Mouse (Mus musculus) neural tube, embryonic 11.5 days (tissue): Measurements from ENCODE around the gene Folr2. TPM values are rescaled to one million over a fixed set of nuclear protein-coding genes. Genes with fewer than 3 reads are reported as not detected.

Experiments used
- ATAC-seq: fragments of 200-750 bp; cut with Nextera tagmentation; 2 replicates; pipeline ENCODE4 v1.8.0; 2017; ENCODE audit warnings: moderate number of reproducible peaks, mild to moderate bottlenecking, moderate TSS enrichment, moderate library complexity; ENCODE audit not compliant: insufficient read depth, low FRiP score, low TSS enrichment
- DNase-seq: peaks from one replicate; pipeline ENCODE4 v3.0.0-alpha.2; 2015; ENCODE audit warnings: low spot score
- H3K27ac ChIP-seq: fragments of 300-500 bp; sonication (generic); 2 replicates; pipeline ENCODE4 v1.5.1; 2014; ENCODE audit warnings: low read depth, mild to moderate bottlenecking, low read length
- H3K27me3 ChIP-seq: fragments of 300-500 bp; sonication (generic); 2 replicates; pipeline ENCODE4 v1.6.1; 2014; ENCODE audit warnings: mild to moderate bottlenecking, low read length, mixed read lengths; ENCODE audit not compliant: control insufficient read depth, insufficient read depth
- H3K36me3 ChIP-seq: fragments of 300-500 bp; sonication (generic); 2 replicates; pipeline ENCODE4 v1.6.1; 2014; ENCODE audit warnings: mild to moderate bottlenecking, low read length, moderate library complexity, mixed read lengths; ENCODE audit not compliant: control insufficient read depth, insufficient read depth
- H3K4me1 ChIP-seq: fragments of 300-500 bp; sonication (generic); 2 replicates; pipeline ENCODE4 v1.6.1; 2014; ENCODE audit warnings: low read length, mixed read lengths; ENCODE audit not compliant: control insufficient read depth, insufficient read depth
- H3K4me2 ChIP-seq: fragments of 300-500 bp; sonication (generic); 2 replicates; pipeline ENCODE4 v1.6.1; 2014; ENCODE audit warnings: low read depth, mild to moderate bottlenecking, moderate library complexity
- H3K4me3 ChIP-seq: fragments of 300-500 bp; sonication (generic); 2 replicates; pipeline ENCODE4 v1.5.1; 2014; ENCODE audit warnings: low read depth, low read length
- H3K9ac ChIP-seq: fragments of 300-500 bp; sonication (generic); 2 replicates; pipeline ENCODE4 v1.6.1; 2014; ENCODE audit warnings: mild to moderate bottlenecking, low read length
- H3K9me3 ChIP-seq: fragments of 300-500 bp; sonication (generic); 2 replicates; pipeline ENCODE4 v1.6.1; 2016; ENCODE audit warnings: low read length; ENCODE audit not compliant: control insufficient read depth
- WGBS: fragments of 180-500 bp; shearing (Covaris S2); extraction: QIAGEN DNeasy Blood & Tissue Kit; methylation state at CpG from one replicate; pipeline ENCODE4 v1.1.7; 2014; 5-methylcytosine and 5-hydroxymethylcytosine counted together
- polyA plus RNA-seq: library from polyadenylated mRNA; unstranded; fragments of >200 nt; fragmentation: Nextera tagmentation; extraction: Ambion mirVana; gene quantifications from 2 replicates; pipeline ENCODE4 v1.2.1, GENCODE M21; 2014

Gene Folr2
- polyA plus RNA-seq, 1 experiment from 2014 or later = 0.25 TPM

DNA sequence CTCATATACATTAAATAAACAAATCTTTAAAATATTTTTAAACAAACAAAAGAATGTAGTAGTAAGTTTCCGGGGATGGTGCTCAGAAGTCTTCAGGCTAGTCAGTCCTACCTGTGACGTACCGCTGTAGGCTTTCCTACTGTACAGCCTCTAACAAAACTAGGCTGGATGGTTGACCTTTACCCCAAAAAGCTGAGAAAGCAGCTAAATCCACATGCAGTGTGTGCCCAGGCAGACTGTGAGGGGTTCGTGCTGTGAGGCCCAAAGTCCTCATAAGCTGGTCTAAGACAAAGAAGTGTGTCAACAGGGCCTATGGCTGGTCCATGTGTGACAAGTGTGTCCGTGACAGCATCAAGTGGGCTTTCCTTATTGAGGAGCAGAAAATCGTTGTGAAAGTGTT lies 4.1 kb downstream of the Folr2 start:
- Histone ChIP-seq H3K27ac (no peak overlapping the region), H3K9ac (no peak overlapping the region), H3K9me3 (no peaks in the 10 kb centered on the region), H3K4me2 (no peak overlapping the region), H3K36me3 (no peaks in the 10 kb centered on the region), H3K4me1 (no peaks in the 10 kb centered on the region), H3K4me3 (no peak overlapping the region), H3K27me3 (no peaks in the 10 kb centered on the region)
- ATAC-seq = no peak
- DNase-seq = no peak
- WGBS = 83% methylated on average over 6 of the region's 6 CpGs

DNA sequence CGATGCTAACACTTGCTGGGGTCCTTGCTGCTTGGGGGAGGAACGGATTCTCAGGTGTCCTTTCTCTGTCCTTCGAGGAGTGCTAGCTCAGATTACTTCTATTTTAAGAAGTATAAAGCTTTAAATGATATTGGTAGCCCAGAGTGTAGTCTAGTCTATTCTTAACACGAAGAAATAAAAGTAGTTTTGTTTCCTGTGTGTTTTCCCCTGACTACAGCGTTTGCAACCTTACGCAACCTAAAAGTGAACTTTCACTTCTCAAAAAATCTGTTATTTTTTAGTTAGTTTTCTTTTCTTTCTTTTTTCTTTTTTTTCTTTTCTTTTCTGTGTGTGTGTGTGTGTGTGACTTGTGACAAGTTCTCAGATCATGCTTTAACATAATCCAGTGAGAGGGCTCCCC lies 5.3 kb downstream of the Folr2 start:
- no peaks in the 10 kb centered on the region for H3K36me3 ChIP-seq
- no peak overlapping the region for H3K4me2 ChIP-seq
- H3K9me3 ChIP-seq = no peaks in the 10 kb centered on the region
- no peak overlapping the region for H3K9ac ChIP-seq
- DNase-seq (no peak), ATAC-seq (no peak)
- WGBS = 85% methylated on average over 6 of the region's 6 CpGs
- H3K27ac ChIP-seq = no peak overlapping the region
- no peaks in the 10 kb centered on the region for H3K27me3 ChIP-seq
- H3K4me1 ChIP-seq = no peaks in the 10 kb centered on the region
- H3K4me3 ChIP-seq = no peak overlapping the region

DNA sequence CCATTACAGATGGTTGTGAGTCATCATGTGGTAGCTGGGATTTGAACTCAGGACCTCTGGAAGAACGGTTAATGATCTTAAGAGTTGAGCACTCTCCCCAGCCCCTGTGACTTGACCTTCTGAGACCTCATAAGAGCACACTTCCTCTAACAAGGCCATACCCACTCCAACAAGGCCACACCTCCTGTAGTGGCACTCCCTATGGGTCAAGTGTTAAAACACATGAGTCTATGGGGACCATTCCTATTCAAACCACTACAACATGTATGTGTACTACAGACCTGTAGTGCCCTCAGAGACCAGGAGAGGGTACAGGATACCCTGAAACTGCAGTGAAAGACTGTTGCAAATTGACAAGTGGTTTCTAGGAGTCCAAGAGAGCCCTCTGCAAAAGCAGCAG lies 9.1 kb downstream of the Folr2 start:
- DNase-seq (no peak), ATAC-seq (no peak)
- Histone ChIP-seq H3K27ac (no peak overlapping the region), H3K9me3 (no peaks in the 10 kb centered on the region), H3K4me1 (no peaks in the 10 kb centered on the region), H3K36me3 (no peaks in the 10 kb centered on the region), H3K4me3 (no peak overlapping the region), H3K9ac (no peak overlapping the region), H3K4me2 (no peak overlapping the region), H3K27me3 (no peaks in the 10 kb centered on the region)
- 95% methylated on average over 1 of the region's 1 CpGs for WGBS

DNA sequence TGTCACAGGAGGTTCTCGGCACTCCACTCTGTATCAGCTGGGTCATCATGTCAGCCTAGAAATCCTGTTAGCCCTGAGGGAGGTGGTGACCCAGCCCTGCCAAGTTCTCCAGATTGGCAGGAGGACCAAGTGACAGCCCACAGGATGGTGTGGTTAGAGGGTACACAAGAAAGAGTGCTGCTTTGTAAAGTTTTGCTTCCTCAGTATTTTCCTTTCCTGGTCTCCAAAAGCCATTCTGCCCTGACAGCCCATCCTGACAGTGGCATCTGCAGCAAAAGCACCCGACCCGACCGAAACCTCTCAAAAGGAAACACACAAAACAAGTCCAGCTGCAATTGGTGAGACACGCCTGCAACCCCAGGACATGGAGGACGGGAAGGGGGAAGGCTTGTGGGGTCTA lies 12.8 kb downstream of the Folr2 start:
- no peaks in the 10 kb centered on the region for H3K36me3 ChIP-seq
- no peak overlapping the region for H3K9ac ChIP-seq
- DNase-seq (no peak), ATAC-seq (no peak)
- WGBS = 61% methylated on average over 6 of the region's 6 CpGs
- no peaks in the 10 kb centered on the region for H3K4me1 ChIP-seq
- no peak overlapping the region for H3K27ac ChIP-seq
- H3K27me3 ChIP-seq = no peaks in the 10 kb centered on the region
- no peak overlapping the region for H3K4me3 ChIP-seq
- H3K9me3 ChIP-seq = no peaks in the 10 kb centered on the region
- H3K4me2 ChIP-seq = no peak overlapping the region

DNA sequence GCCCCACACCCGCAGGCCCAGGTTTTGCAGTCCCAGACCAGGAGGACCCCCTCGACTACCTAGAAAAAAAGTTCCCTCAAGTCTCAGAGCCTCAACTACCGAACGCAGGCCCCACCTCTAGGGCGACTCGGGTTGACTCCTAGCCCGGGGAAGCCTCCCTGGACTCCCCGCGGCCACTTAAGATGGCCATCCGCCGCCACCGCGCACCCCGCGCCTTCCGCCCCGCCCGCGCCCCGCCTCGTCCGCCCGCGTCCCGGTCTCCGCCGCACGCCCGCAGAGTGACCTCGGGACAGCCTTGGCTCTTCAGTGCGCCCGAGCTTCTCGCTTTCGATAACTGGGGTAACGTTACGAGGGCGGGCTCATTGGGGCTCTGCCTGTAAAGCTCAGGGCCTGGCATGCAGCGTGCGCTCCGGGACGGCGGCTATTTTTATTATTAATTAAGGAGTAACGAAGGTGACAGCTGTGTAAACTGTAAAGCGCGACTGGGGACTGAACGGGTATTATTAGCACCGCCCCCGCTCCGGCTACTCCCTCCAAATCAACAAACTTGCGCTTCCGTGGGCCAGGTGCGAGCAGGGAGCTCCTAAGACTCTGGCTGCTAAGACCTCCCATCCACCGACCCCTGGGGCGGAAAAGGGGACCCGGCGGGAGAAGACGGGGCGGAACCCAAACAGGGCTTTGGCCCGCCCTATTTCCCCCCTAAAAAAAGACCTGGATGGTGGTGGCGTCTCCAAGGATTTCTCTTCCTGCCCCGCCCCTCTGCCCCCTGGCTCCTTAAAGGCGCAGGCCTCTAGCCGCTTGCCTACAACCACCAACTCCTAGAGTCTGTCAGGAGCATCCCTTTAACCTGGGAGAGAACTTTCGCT lies 19.2 kb downstream of the Folr2 start, which contains the start of gene Inppl1:
Gene Inppl1, minus strand, starts transcription at position 624 of the 866 bp plus-strand sequence.
- Histone ChIP-seq H3K9ac (peak within 1 kb of the TSS; percentile 95), H3K27ac (peak within 1 kb of the TSS; percentile 86), H3K9me3 (no peaks in the 10 kb centered on the region), H3K4me2 (peak within 1 kb of the TSS; percentile 93), H3K36me3 (no peaks in the 10 kb centered on the region), H3K27me3 (no peaks in the 10 kb centered on the region), H3K4me1 (peaks cover 10% of the 10 kb centered on the region; the same call in 1 of the 2 replicates), H3K4me3 (peak within 1 kb of the TSS; percentile 87)
- peak; percentile 86 for DNase-seq
- WGBS = under 1% methylated on average over 64 of the region's 64 CpGs
- peak; percentile 72 for ATAC-seq

DNA sequence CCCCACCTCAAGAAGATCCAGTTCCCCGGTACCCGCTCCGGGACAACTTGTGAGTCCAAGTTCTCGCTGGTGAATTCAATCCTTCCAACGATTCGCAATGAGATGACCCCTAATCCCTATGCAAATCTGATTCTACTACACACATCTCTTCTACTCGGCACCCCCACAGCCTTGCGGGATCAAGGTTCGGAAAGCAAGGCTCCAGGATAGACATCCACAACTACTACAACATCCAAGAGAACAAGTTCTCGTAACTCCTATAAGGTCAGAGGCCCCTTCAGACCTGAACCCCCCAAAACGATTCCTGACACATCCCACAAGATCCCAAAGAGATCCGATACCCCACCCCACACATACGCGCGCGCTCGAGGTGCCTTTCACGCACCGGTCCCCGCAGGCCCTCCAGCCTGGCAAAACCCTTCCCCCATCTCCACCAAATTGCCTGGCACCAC lies 19.8 kb downstream of the Folr2 start:
- no peaks in the 10 kb centered on the region for H3K27me3 ChIP-seq
- peak overlapping the region; percentile 86 for H3K27ac ChIP-seq
- DNase-seq (no peak), ATAC-seq (no peak)
- WGBS = under 1% methylated on average over 20 of the region's 20 CpGs
- peak overlapping the region; percentile 87 for H3K4me3 ChIP-seq
- H3K4me2 ChIP-seq = peak overlapping the region; percentile 93
- H3K36me3 ChIP-seq = peaks cover 6% of the 10 kb centered on the region
- peaks cover 10% of the 10 kb centered on the region; the same call in 1 of the 2 replicates for H3K4me1 ChIP-seq
- H3K9ac ChIP-seq = peak overlapping the region; percentile 95
- H3K9me3 ChIP-seq = no peaks in the 10 kb centered on the region

DNA sequence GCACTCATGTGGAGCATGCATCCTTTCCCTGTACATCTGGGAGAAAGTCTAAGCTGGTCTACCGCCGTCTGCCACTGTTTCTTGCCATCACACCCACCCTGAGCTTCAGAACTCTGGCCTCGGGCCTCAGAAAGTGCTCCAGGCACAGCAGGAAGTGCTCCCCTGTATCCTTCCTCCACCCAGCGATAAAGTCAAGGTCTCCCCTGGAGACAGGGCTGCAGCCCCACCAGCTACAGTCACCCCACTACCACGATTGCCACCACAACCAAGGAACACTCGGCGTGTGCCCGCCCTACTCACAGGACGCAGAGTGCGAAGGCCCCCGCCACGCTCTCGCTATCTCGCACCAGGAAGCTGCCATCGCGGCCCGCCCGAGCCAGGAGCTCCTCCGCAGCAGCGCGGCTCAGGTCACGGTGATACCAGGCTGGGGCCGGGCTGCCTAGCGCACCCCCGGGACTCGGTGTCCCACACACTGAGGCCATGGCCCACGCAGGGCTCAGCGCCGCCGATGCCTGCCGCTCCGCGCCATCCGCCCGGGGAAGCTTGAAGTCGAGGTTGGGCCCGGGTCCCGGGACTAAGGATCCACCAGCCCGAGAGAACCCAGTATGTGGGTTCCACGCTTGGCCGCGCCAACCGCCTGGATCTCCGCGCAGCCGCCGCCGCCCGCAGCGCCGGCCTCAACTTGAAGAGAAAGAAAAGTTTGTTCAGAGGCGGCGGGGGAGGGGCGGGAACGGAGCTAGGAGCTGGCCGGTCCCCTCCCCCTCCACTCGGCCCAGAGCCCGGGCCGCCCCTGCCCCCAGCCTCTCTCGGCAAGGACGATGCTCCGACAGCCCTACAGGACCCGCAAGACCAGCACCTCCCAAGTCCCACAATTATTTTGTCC lies 20.5 kb downstream of the Folr2 start:
- H3K4me1 ChIP-seq = peaks cover 10% of the 10 kb centered on the region; the same call in 1 of the 2 replicates
- under 1% methylated on average over 55 of the region's 63 CpGs for WGBS
- peak overlapping the region; percentile 86 for H3K27ac ChIP-seq
- peak; percentile 84 for DNase-seq
- peak overlapping the region; percentile 87 for H3K4me3 ChIP-seq
- H3K4me2 ChIP-seq = peak overlapping the region; percentile 93
- ATAC-seq = peak; percentile 58
- H3K9ac ChIP-seq = peak overlapping the region; percentile 95
- H3K9me3 ChIP-seq = no peaks in the 10 kb centered on the region
- no peaks in the 10 kb centered on the region for H3K27me3 ChIP-seq
- H3K36me3 ChIP-seq = peaks cover 13% of the 10 kb centered on the region

DNA sequence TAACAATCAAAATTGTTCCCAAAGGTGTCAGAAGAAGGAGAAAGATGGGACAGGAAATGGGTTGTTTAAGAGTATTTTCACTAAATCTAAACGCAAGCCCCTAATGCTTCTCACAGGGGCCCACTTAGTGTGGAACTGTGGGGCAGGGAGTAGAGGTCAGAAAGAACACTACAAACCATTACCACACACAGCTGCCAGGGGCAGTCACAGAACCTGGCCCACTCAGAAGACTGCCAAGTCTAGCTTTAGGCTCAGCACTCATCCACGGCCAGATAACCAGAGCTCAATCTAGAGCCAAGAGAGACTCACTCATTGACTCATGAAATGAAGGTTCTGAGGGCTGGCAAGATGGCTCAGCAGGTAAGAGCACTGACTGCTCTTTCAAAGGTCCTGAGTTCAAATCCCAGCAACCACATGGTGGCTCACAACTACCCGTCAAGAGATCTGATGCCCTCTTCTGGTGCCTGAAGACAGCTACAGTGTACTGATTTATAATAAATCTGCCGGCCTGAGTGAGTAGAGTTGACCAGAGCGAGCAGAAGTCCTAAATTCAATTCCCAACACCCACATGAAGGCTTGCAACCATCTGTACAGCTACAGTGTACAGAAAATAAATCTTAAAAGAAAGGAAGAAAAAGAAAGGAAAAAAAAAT lies 21.4 kb downstream of the Folr2 start:
- H3K4me3 ChIP-seq = peak overlapping the region; percentile 87
- H3K36me3 ChIP-seq = peaks cover 22% of the 10 kb centered on the region
- WGBS = 47% methylated on average over 5 of the region's 5 CpGs
- H3K9me3 ChIP-seq = no peaks in the 10 kb centered on the region
- peak overlapping the region; percentile 95 for H3K9ac ChIP-seq
- no peak for DNase-seq
- ATAC-seq = no peak
- peak overlapping the region; percentile 93 for H3K4me2 ChIP-seq
- no peak overlapping the region for H3K27ac ChIP-seq
- H3K4me1 ChIP-seq = peaks cover 10% of the 10 kb centered on the region; the same call in 1 of the 2 replicates
- no peaks in the 10 kb centered on the region for H3K27me3 ChIP-seq
